Mouse (Mus musculus): ENCODE measurements at regions not wholly inside any gene's neighbourhood (a gene's known extent, or its start where the extent isn't known, plus 50 kb on each side); places are given as distances from the start of the nearest gene placed in this dataset.

- 92% methylated on average over 6 of the region's 6 CpGs for WGBS
- no peaks in the 10 kb centered on the region for H3K4me1 ChIP-seq (ENCODE audit: control insufficient read depth, insufficient read depth, low read length)
- TF ChIP-seq POLR2A (IDR thresholded peaks at IDR 0.05; ENCODE audit: borderline replicate concordance, insufficient read depth, low read length): no peak
- TF ChIP-seq CTCF (IDR thresholded peaks at IDR 0.05; ENCODE audit: borderline replicate concordance, insufficient read depth, low read depth, low read length): no peak
- no peak for DNase-seq
- no peaks in the 10 kb centered on the region for H3K27me3 ChIP-seq (ENCODE audit: control insufficient read depth, insufficient read depth, low read length)
- no peak overlapping the region for H3K27ac ChIP-seq (ENCODE audit: insufficient read depth, low read length)
- H3K4me3 ChIP-seq (replicated peaks; ENCODE audit: insufficient read depth, low read depth, low read length): no peak overlapping the region
Observed at GRCm38 (mm10) chr8:26309764-26310163, 190.4 kb downstream of the Gm45692 start.

- Histone ChIP-seq H3K4me1 (ENCODE audit: control insufficient read depth, insufficient read depth, low read length) (no peaks in the 10 kb centered on the region), H3K4me3 (replicated peaks; ENCODE audit: insufficient read depth, low read depth, low read length) (no peak overlapping the region), H3K27ac (ENCODE audit: insufficient read depth, low read length) (no peak overlapping the region), H3K27me3 (ENCODE audit: control insufficient read depth, insufficient read depth, low read length) (no peaks in the 10 kb centered on the region)
- no peak for DNase-seq
- 93% methylated on average over 12 of the region's 12 CpGs for WGBS
- TF ChIP-seq POLR2A (IDR thresholded peaks at IDR 0.05; ENCODE audit: borderline replicate concordance, insufficient read depth, low read length): no peak
- TF ChIP-seq CTCF (IDR thresholded peaks at IDR 0.05; ENCODE audit: borderline replicate concordance, insufficient read depth, low read depth, low read length): no peak
Observed at GRCm38 (mm10) chr8:26323606-26324350, 204.4 kb downstream of the Gm45692 start.

- WGBS: 74% methylated on average over 3 of the region's 3 CpGs
- no peak for TF ChIP-seq CTCF (IDR thresholded peaks at IDR 0.05; ENCODE audit: borderline replicate concordance, insufficient read depth, low read depth, low read length)
- no peak for TF ChIP-seq POLR2A (IDR thresholded peaks at IDR 0.05; ENCODE audit: borderline replicate concordance, insufficient read depth, low read length)
- DNase-seq: no peak
- H3K27ac ChIP-seq (ENCODE audit: insufficient read depth, low read length): no peak overlapping the region
- H3K4me3 ChIP-seq (replicated peaks; ENCODE audit: insufficient read depth, low read depth, low read length): no peak overlapping the region
- H3K4me1 ChIP-seq (ENCODE audit: control insufficient read depth, insufficient read depth, low read length): no peaks in the 10 kb centered on the region
- H3K27me3 ChIP-seq (ENCODE audit: control insufficient read depth, insufficient read depth, low read length): no peaks in the 10 kb centered on the region
Observed at GRCm38 (mm10) chr8:26324606-26325005, 205.3 kb downstream of the Gm45692 start.

GRCm38 (mm10) chr8:26329813-26330212 lies 210.5 kb downstream of the Gm45692 start:
- Histone ChIP-seq H3K4me3 (replicated peaks; ENCODE audit: insufficient read depth, low read depth, low read length) (no peak overlapping the region), H3K4me1 (ENCODE audit: control insufficient read depth, insufficient read depth, low read length) (no peaks in the 10 kb centered on the region)
- DNase-seq: no peak

GRCm38 (mm10) chr8:26336906-26337650 lies 217.7 kb downstream of the Gm45692 start:
- 66% methylated on average over 5 of the region's 5 CpGs for WGBS
- Histone ChIP-seq H3K27ac (ENCODE audit: insufficient read depth, low read length) (no peak overlapping the region), H3K4me3 (replicated peaks; ENCODE audit: insufficient read depth, low read depth, low read length) (no peak overlapping the region), H3K27me3 (ENCODE audit: control insufficient read depth, insufficient read depth, low read length) (no peaks in the 10 kb centered on the region), H3K4me1 (ENCODE audit: control insufficient read depth, insufficient read depth, low read length) (no peaks in the 10 kb centered on the region)
- no peak for TF ChIP-seq POLR2A (IDR thresholded peaks at IDR 0.05; ENCODE audit: borderline replicate concordance, insufficient read depth, low read length)
- no peak for TF ChIP-seq CTCF (IDR thresholded peaks at IDR 0.05; ENCODE audit: borderline replicate concordance, insufficient read depth, low read depth, low read length)
- no peak for DNase-seq

More at GRCm38 (mm10) chr8:26329813-26330212, 210.5 kb downstream of the Gm45692 start:
- TF ChIP-seq CTCF (IDR thresholded peaks at IDR 0.05; ENCODE audit: borderline replicate concordance, insufficient read depth, low read depth, low read length): no peak
- no peak for TF ChIP-seq POLR2A (IDR thresholded peaks at IDR 0.05; ENCODE audit: borderline replicate concordance, insufficient read depth, low read length)
- Histone ChIP-seq H3K27me3 (ENCODE audit: control insufficient read depth, insufficient read depth, low read length) (no peaks in the 10 kb centered on the region), H3K27ac (ENCODE audit: insufficient read depth, low read length) (no peak overlapping the region)
- 84% methylated on average over 10 of the region's 10 CpGs for WGBS

- no peaks in the 10 kb centered on the region for H3K27me3 ChIP-seq (ENCODE audit: control insufficient read depth, insufficient read depth, low read length)
- 33% methylated on average over 6 of the region's 6 CpGs for WGBS
- TF ChIP-seq CTCF (IDR thresholded peaks at IDR 0.05; ENCODE audit: borderline replicate concordance, insufficient read depth, low read depth, low read length): peak; percentile 98
- TF ChIP-seq POLR2A (IDR thresholded peaks at IDR 0.05; ENCODE audit: borderline replicate concordance, insufficient read depth, low read length): no peak
- H3K27ac ChIP-seq (ENCODE audit: insufficient read depth, low read length): no peak overlapping the region
- peak; percentile 75 to 80 for DNase-seq
- H3K4me1 ChIP-seq (ENCODE audit: control insufficient read depth, insufficient read depth, low read length): peaks cover 8% of the 10 kb centered on the region; the same call in 1 of the 2 replicates
- no peak overlapping the region for H3K4me3 ChIP-seq (replicated peaks; ENCODE audit: insufficient read depth, low read depth, low read length)
Observed at GRCm38 (mm10) chr8:26345078-26345477, 225.7 kb downstream of the Gm45692 start.

GRCm38 (mm10) chr8:26349231-26349630 lies 229.9 kb downstream of the Gm45692 start:
- TF ChIP-seq POLR2A (IDR thresholded peaks at IDR 0.05; ENCODE audit: borderline replicate concordance, insufficient read depth, low read length): no peak
- TF ChIP-seq CTCF (IDR thresholded peaks at IDR 0.05; ENCODE audit: borderline replicate concordance, insufficient read depth, low read depth, low read length): no peak
- Histone ChIP-seq H3K4me1 (ENCODE audit: control insufficient read depth, insufficient read depth, low read length) (peaks cover 14% of the 10 kb centered on the region), H3K27ac (ENCODE audit: insufficient read depth, low read length) (no peak overlapping the region), H3K27me3 (ENCODE audit: control insufficient read depth, insufficient read depth, low read length) (no peaks in the 10 kb centered on the region), H3K4me3 (replicated peaks; ENCODE audit: insufficient read depth, low read depth, low read length) (no peak overlapping the region)
- 16% methylated on average over 7 of the region's 7 CpGs for WGBS
- DNase-seq: peak; percentile 53 to 75

All from cerebellum, adult 2 months (tissue).